Comparison of ENCODE assay signal across 8 mouse cellular contexts in the genomic region with DNA sequence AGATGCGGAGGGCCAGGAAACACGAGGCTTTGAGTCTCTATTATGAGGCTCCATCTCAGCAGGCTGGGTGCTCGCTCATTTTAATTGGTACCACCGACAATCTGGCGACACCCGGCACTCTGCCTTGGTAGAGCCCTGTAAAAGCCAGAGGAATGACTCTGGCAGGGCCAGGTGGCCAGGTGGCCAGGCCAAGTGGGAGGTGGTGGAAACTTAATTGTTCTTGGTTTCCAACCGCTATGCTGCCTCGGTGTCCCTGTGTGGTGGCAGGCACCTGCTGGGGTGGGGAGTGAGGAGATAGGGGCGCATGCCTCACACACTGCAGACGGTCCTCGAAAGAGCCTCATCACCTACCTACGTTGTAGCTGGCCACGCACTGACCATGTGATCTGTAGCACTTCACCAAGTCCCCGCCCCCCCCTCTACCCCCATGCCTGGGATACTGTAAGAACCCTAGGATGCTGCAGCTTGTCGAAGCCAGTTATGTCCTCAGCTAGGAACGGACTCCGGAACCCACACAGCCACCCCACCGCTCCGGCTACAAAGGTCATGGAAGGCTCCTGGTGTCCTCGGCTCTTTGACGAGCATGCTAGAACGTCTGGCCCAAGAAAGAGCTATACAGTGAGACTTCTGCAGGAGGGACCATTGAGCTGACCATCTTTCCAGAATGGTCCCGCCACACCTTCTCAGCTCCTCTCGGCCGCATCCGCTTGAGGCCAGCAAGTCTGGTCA. TPM values are rescaled to one million over a fixed set of nuclear protein-coding genes. Genes with fewer than 3 reads are reported as not detected.
DNase-seq lines count a peak whose midpoint lies in the region; ATAC-seq and TF ChIP-seq lines count a peak whose summit lies in the region.

No protein-coding gene starts in this region.

- peak; percentile 9 for DNase-seq in gastrocnemius, adult 2 months
- DNase-seq in gastrocnemius, adult 18-20 months (ENCODE audit: low spot score): no peak
- DNase-seq in neural tube, embryonic 11.5 days (ENCODE audit: low spot score): no peak
- DNase-seq in neural tube, embryonic 10.5 days (ENCODE audit: extremely low spot score, low spot score): no peak
- no peak for DNase-seq in liver, embryonic 13.5 days
- DNase-seq in thymus, postnatal 25 days: peak; percentile 56
- no peak for DNase-seq in lung, postnatal 0 days (ENCODE audit: low spot score)
- DNase-seq in layer of hippocampus, adult 9-10 months (ENCODE audit: low spot score): no peak

- intact Hi-C loops in gastrocnemius, adult 2 months (cut with DNase I): loop anchor here (1.0 kb wide), 1 partner anchor 18 kb away; no protein-coding TSS in a partner anchor

- TF ChIP-seq CTCF in gastrocnemius, adult 2 months (IDR thresholded peaks at IDR 0.05): no peak
- no peak for TF ChIP-seq CTCF in lung, postnatal 0 days (IDR thresholded peaks at IDR 0.05)

- peaks cover 29% of the 10 kb centered on the region for H3K4me1 ChIP-seq in neural tube, embryonic 11.5 days (ENCODE audit: control insufficient read depth, insufficient read depth, low read length)
- H3K4me1 ChIP-seq in liver, embryonic 13.5 days (replicated peaks): peaks cover 91% of the 10 kb centered on the region
- peaks cover 8% of the 10 kb centered on the region for H3K4me1 ChIP-seq in lung, postnatal 0 days (ENCODE audit: insufficient read depth, low read depth, low read length)

- H3K9ac ChIP-seq in neural tube, embryonic 11.5 days (ENCODE audit: low read length): no peak overlapping the region
- H3K9ac ChIP-seq in liver, embryonic 13.5 days: no peak overlapping the region
- H3K9ac ChIP-seq in lung, postnatal 0 days (replicated peaks; ENCODE audit: low read depth): no peak overlapping the region

- H3K36me3 ChIP-seq in neural tube, embryonic 11.5 days (ENCODE audit: control insufficient read depth, insufficient read depth, low read length): no peaks in the 10 kb centered on the region
- peaks cover 66% of the 10 kb centered on the region for H3K36me3 ChIP-seq in liver, embryonic 13.5 days
- no peaks in the 10 kb centered on the region; the same call in 1 of the 2 replicates for H3K36me3 ChIP-seq in lung, postnatal 0 days (ENCODE audit: insufficient read depth, low read length)

- H3K4me3 ChIP-seq in gastrocnemius, adult 2 months: peak overlapping the region; percentile 65
- no peak overlapping the region for H3K4me3 ChIP-seq in neural tube, embryonic 11.5 days (ENCODE audit: low read depth, low read length)
- H3K4me3 ChIP-seq in liver, embryonic 13.5 days (replicated peaks): no peak overlapping the region
- no peak overlapping the region for H3K4me3 ChIP-seq in lung, postnatal 0 days (ENCODE audit: low read depth, low read length)

- H3K27ac ChIP-seq in gastrocnemius, adult 2 months: peak overlapping the region; percentile 94
- H3K27ac ChIP-seq in neural tube, embryonic 11.5 days (ENCODE audit: low read depth, low read length): peak overlapping the region; percentile 68; the same call in 1 of the 2 replicates
- H3K27ac ChIP-seq in liver, embryonic 13.5 days: peak overlapping the region; percentile 99
- H3K27ac ChIP-seq in lung, postnatal 0 days (ENCODE audit: low read length): no peak overlapping the region

- no peaks in the 10 kb centered on the region for H3K27me3 ChIP-seq in neural tube, embryonic 11.5 days (ENCODE audit: control insufficient read depth, insufficient read depth, low read length)
- no peaks in the 10 kb centered on the region for H3K27me3 ChIP-seq in liver, embryonic 13.5 days
- H3K27me3 ChIP-seq in lung, postnatal 0 days (replicated peaks; ENCODE audit: insufficient read depth, low read length): no peaks in the 10 kb centered on the region

- no peaks in the 10 kb centered on the region for H3K9me3 ChIP-seq in neural tube, embryonic 11.5 days (ENCODE audit: control insufficient read depth, low read length)
- no peaks in the 10 kb centered on the region for H3K9me3 ChIP-seq in liver, embryonic 13.5 days (replicated peaks)
- no peaks in the 10 kb centered on the region for H3K9me3 ChIP-seq in lung, postnatal 0 days (ENCODE audit: low read length)

- no peak for ATAC-seq in neural tube, embryonic 11.5 days (ENCODE audit: insufficient read depth, low FRiP score, low TSS enrichment)
- no peak for ATAC-seq in liver, embryonic 13.5 days (ENCODE audit: low read depth)
- ATAC-seq in lung, postnatal 0 days: no peak

- H3K4me2 ChIP-seq in neural tube, embryonic 11.5 days (ENCODE audit: low read depth): no peak overlapping the region
- H3K4me2 ChIP-seq in liver, embryonic 13.5 days: no peak overlapping the region
- no peak overlapping the region for H3K4me2 ChIP-seq in lung, postnatal 0 days (replicated peaks; ENCODE audit: low read depth, low read length)

- 79% methylated on average over 26 of the region's 26 CpGs for WGBS in neural tube, embryonic 11.5 days
- 90% methylated on average over 26 of the region's 26 CpGs for WGBS in liver, embryonic 13.5 days (ENCODE audit: insufficient replicate concordance)
- WGBS in lung, postnatal 0 days: 93% methylated on average over 26 of the region's 26 CpGs

- no peak for TF ChIP-seq EP300 in lung, postnatal 0 days (IDR thresholded peaks at IDR 0.05)

RNA-seq across cellular contexts. Expression of a gene that starts 8.4 kb away (rescaled TPM):
- 10 to 100 TPM; 42.7 to 44.8 TPM for total RNA-seq in gastrocnemius, adult 2 months (2021)
- total RNA-seq in gastrocnemius, adult 18-20 months (2021): 10 to 100 TPM; 38.9 to 42.9 TPM
- 14.9 and 16.8 TPM in 2 replicates for polyA plus RNA-seq in neural tube, embryonic 11.5 days (2014; fragmentation: Nextera tagmentation; extraction: Ambion mirVana)
- 21.4 and 22.7 TPM in 2 replicates for polyA plus RNA-seq in liver, embryonic 13.5 days (2015; fragmentation: Nextera tagmentation; extraction: Ambion mirVana)
- 17.5 and 19.7 TPM in 2 replicates for polyA plus RNA-seq in lung, postnatal 0 days (2015; fragmentation: Nextera tagmentation; extraction: Ambion mirVana)

RNA-seq across cellular contexts. Expression of a gene that starts 8.8 kb away (rescaled TPM):
- not detected for total RNA-seq in gastrocnemius, adult 2 months (2021)
- not detected for total RNA-seq in gastrocnemius, adult 18-20 months (2021)
- 0.62 and 0.81 TPM in 2 replicates for polyA plus RNA-seq in neural tube, embryonic 11.5 days (2014; fragmentation: Nextera tagmentation; extraction: Ambion mirVana)
- 1.8 and 1.9 TPM in 2 replicates for polyA plus RNA-seq in liver, embryonic 13.5 days (2015; fragmentation: Nextera tagmentation; extraction: Ambion mirVana)
- 1.7 and 2.0 TPM in 2 replicates for polyA plus RNA-seq in lung, postnatal 0 days (2015; fragmentation: Nextera tagmentation; extraction: Ambion mirVana)

RNA-seq across cellular contexts. Expression of a gene that starts 32.3 kb away (rescaled TPM):
- 1 to 10 TPM; 4.9 to 6.6 TPM for total RNA-seq in gastrocnemius, adult 2 months (2021)
- total RNA-seq in gastrocnemius, adult 18-20 months (2021): 1 to 10 TPM; 7.0 to 7.5 TPM
- 12.3 and 13.2 TPM in 2 replicates for polyA plus RNA-seq in neural tube, embryonic 11.5 days (2014; fragmentation: Nextera tagmentation; extraction: Ambion mirVana)
- 5.7 and 6.5 TPM in 2 replicates for polyA plus RNA-seq in liver, embryonic 13.5 days (2015; fragmentation: Nextera tagmentation; extraction: Ambion mirVana)
- polyA plus RNA-seq in lung, postnatal 0 days (2015; fragmentation: Nextera tagmentation; extraction: Ambion mirVana): 9.9 and 10.0 TPM in 2 replicates

RNA-seq across cellular contexts. Expression of a gene that starts 32.5 kb away (rescaled TPM):
- total RNA-seq in gastrocnemius, adult 2 months (2021): 10 to 100 TPM; 16.9 to 17.7 TPM
- total RNA-seq in gastrocnemius, adult 18-20 months (2021): 10 to 100 TPM; 15.8 to 15.9 TPM
- 42.0 and 42.6 TPM in 2 replicates for polyA plus RNA-seq in neural tube, embryonic 11.5 days (2014; fragmentation: Nextera tagmentation; extraction: Ambion mirVana)
- polyA plus RNA-seq in liver, embryonic 13.5 days (2015; fragmentation: Nextera tagmentation; extraction: Ambion mirVana): 22.9 and 26.0 TPM in 2 replicates
- polyA plus RNA-seq in lung, postnatal 0 days (2015; fragmentation: Nextera tagmentation; extraction: Ambion mirVana): 24.9 and 25.4 TPM in 2 replicates

RNA-seq across cellular contexts. Expression of a gene that starts 54.0 kb away (rescaled TPM):
- total RNA-seq in gastrocnemius, adult 2 months (2021): not detected
- not detected for total RNA-seq in gastrocnemius, adult 18-20 months (2021)
- not detected in 2 replicates for polyA plus RNA-seq in neural tube, embryonic 11.5 days (2014; fragmentation: Nextera tagmentation; extraction: Ambion mirVana)
- not detected in 2 replicates for polyA plus RNA-seq in liver, embryonic 13.5 days (2015; fragmentation: Nextera tagmentation; extraction: Ambion mirVana)
- 1.3 and 2.0 TPM in 2 replicates for polyA plus RNA-seq in lung, postnatal 0 days (2015; fragmentation: Nextera tagmentation; extraction: Ambion mirVana)

Comparison
In these comparisons a context has a peak if more than half of its experiments do, and no peak if none do; other contexts are left out.
1. DNase-seq: peak in gastrocnemius, adult 2 months (single experiment) and thymus, postnatal 25 days (single experiment); none in gastrocnemius, adult 18-20 months (single experiment), neural tube, embryonic 11.5 days (single experiment), neural tube, embryonic 10.5 days (single experiment), liver, embryonic 13.5 days (single experiment), lung, postnatal 0 days (single experiment) and layer of hippocampus, adult 9-10 months (single experiment).